Mouse (Mus musculus): ENCODE results near the gene 6030408B16Rik. TPM values are rescaled to one million over a fixed set of nuclear protein-coding genes. Genes with fewer than 3 reads are reported as not detected.

Gene 6030408B16Rik
- total RNA-seq, 2 experiments from 2014 or later: 0.26 to 0.27 TPM

GRCm38 (mm10) chr15:101267053-101268032, 25.7 kb upstream of the 6030408B16Rik start:
- peak; percentile 44 for DNase-seq (ENCODE audit: low spot score)

- DNase-seq (ENCODE audit: low spot score): no peak
Observed at GRCm38 (mm10) chr15:101270101-101270820, 22.8 kb upstream of the 6030408B16Rik start.

- no peak for DNase-seq (ENCODE audit: low spot score)
Observed at GRCm38 (mm10) chr15:101271107-101271506, 21.9 kb upstream of the 6030408B16Rik start.

GRCm38 (mm10) chr15:101271513-101271912, 21.5 kb upstream of the 6030408B16Rik start:
- DNase-seq (ENCODE audit: low spot score): no peak

GRCm38 (mm10) chr15:101274380-101274779, 18.6 kb upstream of the 6030408B16Rik start:
- no peak for DNase-seq (ENCODE audit: low spot score)

GRCm38 (mm10) chr15:101277351-101277899, 15.6 kb upstream of the 6030408B16Rik start:
- DNase-seq (ENCODE audit: low spot score): no peak

- peak; percentile 65 for DNase-seq (ENCODE audit: low spot score)
Observed at GRCm38 (mm10) chr15:101278589-101278988, 14.4 kb upstream of the 6030408B16Rik start.

- DNase-seq (ENCODE audit: low spot score): no peak
Observed at GRCm38 (mm10) chr15:101279430-101279999, 13.5 kb upstream of the 6030408B16Rik start.

- DNase-seq (ENCODE audit: low spot score): no peak
Observed at GRCm38 (mm10) chr15:101282471-101282870, 10.5 kb upstream of the 6030408B16Rik start.

- DNase-seq (ENCODE audit: low spot score): peak; percentile 80
Observed at GRCm38 (mm10) chr15:101283183-101283910, 9.7 kb upstream of the 6030408B16Rik start.

- DNase-seq (ENCODE audit: low spot score): peak; percentile 92
Observed at GRCm38 (mm10) chr15:101283911-101284750, 8.9 kb upstream of the 6030408B16Rik start, which contains the start of gene Atg101. TSS of gene Atg101 (plus strand) at chr15:101284272.

- no peak for DNase-seq (ENCODE audit: low spot score)
Observed at GRCm38 (mm10) chr15:101286129-101286770, 6.8 kb upstream of the 6030408B16Rik start.

- DNase-seq (ENCODE audit: low spot score): no peak
Observed at GRCm38 (mm10) chr15:101287361-101287760, 5.7 kb upstream of the 6030408B16Rik start.

GRCm38 (mm10) chr15:101290354-101290753, 2.7 kb upstream of the 6030408B16Rik start:
- no peak for DNase-seq (ENCODE audit: low spot score)

- no peak for DNase-seq (ENCODE audit: low spot score)
Observed at GRCm38 (mm10) chr15:101292012-101292411, 1.0 kb upstream of the 6030408B16Rik start.

GRCm38 (mm10) chr15:101294028-101294894, 1.2 kb downstream of the 6030408B16Rik start:
- DNase-seq (ENCODE audit: low spot score): no peak

- DNase-seq (ENCODE audit: low spot score): no peak
Observed at GRCm38 (mm10) chr15:101295106-101295505, 2.1 kb downstream of the 6030408B16Rik start.

GRCm38 (mm10) chr15:101295616-101296015, 2.6 kb downstream of the 6030408B16Rik start:
- no peak for DNase-seq (ENCODE audit: low spot score)

All from gastrocnemius, adult 18-20 months (tissue).